Mouse (Mus musculus) midbrain, embryonic 16.5 days (tissue): Measurements from ENCODE around the gene Sh3gl2. TPM values are rescaled to one million over a fixed set of nuclear protein-coding genes. Genes with fewer than 3 reads are reported as not detected.

Experiments
- ATAC-seq: fragments of 200-750 bp; cut with Nextera tagmentation; 2 replicates; pipeline ENCODE4 v1.8.0; 2017; ENCODE audit warnings: moderate TSS enrichment
- H3K27ac ChIP-seq: fragments of 300-500 bp; sonication (generic); 2 replicates; pipeline ENCODE4 v1.5.1; 2014; ENCODE audit warnings: mild to moderate bottlenecking, low read length, mixed read lengths
- H3K27me3 ChIP-seq: fragments of 300-500 bp; sonication (generic); 2 replicates; pipeline ENCODE4 v1.6.1; 2014; ENCODE audit warnings: low read depth, low read length, mixed read lengths; ENCODE audit not compliant: control insufficient read depth, insufficient read depth
- H3K36me3 ChIP-seq: fragments of 300-500 bp; sonication (generic); 2 replicates; pipeline ENCODE4 v1.6.1; 2014; ENCODE audit warnings: mild to moderate bottlenecking, low read length, moderate library complexity, mixed read lengths; ENCODE audit not compliant: control insufficient read depth, insufficient read depth
- H3K4me1 ChIP-seq: fragments of 300-500 bp; sonication (generic); 2 replicates; pipeline ENCODE4 v1.6.1; 2014; ENCODE audit warnings: mild to moderate bottlenecking, low read length, mixed read lengths; ENCODE audit not compliant: control insufficient read depth, insufficient read depth
- H3K4me2 ChIP-seq: fragments of 300-500 bp; sonication (generic); 2 replicates; pipeline ENCODE4 v1.6.1; 2014; ENCODE audit warnings: mild to moderate bottlenecking, low read length, mixed read lengths
- H3K4me3 ChIP-seq: fragments of 300-500 bp; sonication (generic); 2 replicates; pipeline ENCODE4 v1.5.1; 2014; ENCODE audit warnings: low read depth, mild to moderate bottlenecking, low read length, moderate library complexity, mixed read lengths
- H3K9ac ChIP-seq: fragments of 300-500 bp; sonication (generic); 2 replicates; pipeline ENCODE4 v1.6.1; 2014; ENCODE audit warnings: low read depth, low read length, mixed read lengths
- H3K9me3 ChIP-seq: fragments of 300-500 bp; sonication (generic); replicated peaks from 2 replicates; pipeline ENCODE4 v1.6.1; 2014; ENCODE audit warnings: mild to moderate bottlenecking, low read length, mixed read lengths; ENCODE audit not compliant: control insufficient read depth, poor library complexity, severe bottlenecking
- WGBS: fragments of 180-500 bp; shearing (Covaris S2); extraction: QIAGEN DNeasy Blood & Tissue Kit; methylation state at CpG from one replicate; pipeline ENCODE4 v1.1.7; 2014; 5-methylcytosine and 5-hydroxymethylcytosine counted together
- polyA plus RNA-seq: library from polyadenylated mRNA; unstranded; fragments of >200 nt; fragmentation: Nextera tagmentation; extraction: Ambion mirVana; gene quantifications from 2 replicates; pipeline ENCODE4 v1.2.1, GENCODE M21; 2015

The Sh3gl2 gene
- polyA plus RNA-seq, 1 experiment from 2014 or later: 112 TPM

DNA sequence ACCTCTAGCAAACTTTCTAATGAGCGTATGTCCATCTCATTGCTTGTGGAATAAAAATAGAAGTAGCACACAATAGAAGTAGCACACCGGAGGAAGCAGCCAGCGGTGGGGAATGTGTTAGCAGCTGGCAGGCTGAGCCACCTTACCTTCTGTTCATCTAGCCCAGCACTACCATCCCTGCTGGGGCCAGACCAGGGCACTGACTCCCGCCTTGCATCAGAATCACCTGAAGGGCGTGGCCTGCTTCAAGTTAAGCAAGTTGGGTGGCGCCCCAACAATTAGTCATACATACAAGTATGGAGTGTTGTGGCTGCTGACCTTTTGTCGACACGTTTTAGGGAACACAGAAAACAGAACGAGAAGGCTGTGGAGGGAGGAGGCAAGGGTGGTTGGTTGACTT, 6.5 kb upstream of the Sh3gl2 start:
- Histone ChIP-seq H3K9me3 (no peaks in the 10 kb centered on the region), H3K27me3 (no peaks in the 10 kb centered on the region), H3K27ac (no peak overlapping the region), H3K4me2 (no peak overlapping the region), H3K4me3 (no peak overlapping the region), H3K9ac (no peak overlapping the region), H3K36me3 (no peaks in the 10 kb centered on the region), H3K4me1 (no peaks in the 10 kb centered on the region)
- ATAC-seq: no peak
- 88% methylated on average over 9 of the region's 9 CpGs for WGBS

- H3K36me3 ChIP-seq: no peaks in the 10 kb centered on the region
- H3K9ac ChIP-seq: no peak overlapping the region
- no peak for ATAC-seq
- H3K4me1 ChIP-seq: peaks cover 6% of the 10 kb centered on the region
- WGBS: 78% methylated on average over 7 of the region's 7 CpGs
- no peak overlapping the region for H3K4me2 ChIP-seq
- H3K9me3 ChIP-seq: no peaks in the 10 kb centered on the region
- H3K27me3 ChIP-seq: peaks cover 4% of the 10 kb centered on the region; the same call in 1 of the 2 replicates
- no peak overlapping the region for H3K27ac ChIP-seq
- H3K4me3 ChIP-seq: no peak overlapping the region
Observed at GRCm38 (mm10) chr4:85202582-85202981, 2.3 kb upstream of the Sh3gl2 start.

GRCm38 (mm10) chr4:85205636-85206211, 798 bp downstream of the Sh3gl2 start:
- under 1% methylated on average over 43 of the region's 43 CpGs for WGBS
- Histone ChIP-seq H3K27me3 (peaks cover 4% of the 10 kb centered on the region; the same call in 1 of the 2 replicates), H3K4me3 (peak overlapping the region; percentile 87), H3K27ac (peak overlapping the region; percentile 94), H3K4me1 (peaks cover 9% of the 10 kb centered on the region), H3K4me2 (peak overlapping the region; percentile 88), H3K9me3 (no peaks in the 10 kb centered on the region), H3K9ac (peak overlapping the region; percentile 96), H3K36me3 (no peaks in the 10 kb centered on the region)
- ATAC-seq: peak; percentile 86

DNA sequence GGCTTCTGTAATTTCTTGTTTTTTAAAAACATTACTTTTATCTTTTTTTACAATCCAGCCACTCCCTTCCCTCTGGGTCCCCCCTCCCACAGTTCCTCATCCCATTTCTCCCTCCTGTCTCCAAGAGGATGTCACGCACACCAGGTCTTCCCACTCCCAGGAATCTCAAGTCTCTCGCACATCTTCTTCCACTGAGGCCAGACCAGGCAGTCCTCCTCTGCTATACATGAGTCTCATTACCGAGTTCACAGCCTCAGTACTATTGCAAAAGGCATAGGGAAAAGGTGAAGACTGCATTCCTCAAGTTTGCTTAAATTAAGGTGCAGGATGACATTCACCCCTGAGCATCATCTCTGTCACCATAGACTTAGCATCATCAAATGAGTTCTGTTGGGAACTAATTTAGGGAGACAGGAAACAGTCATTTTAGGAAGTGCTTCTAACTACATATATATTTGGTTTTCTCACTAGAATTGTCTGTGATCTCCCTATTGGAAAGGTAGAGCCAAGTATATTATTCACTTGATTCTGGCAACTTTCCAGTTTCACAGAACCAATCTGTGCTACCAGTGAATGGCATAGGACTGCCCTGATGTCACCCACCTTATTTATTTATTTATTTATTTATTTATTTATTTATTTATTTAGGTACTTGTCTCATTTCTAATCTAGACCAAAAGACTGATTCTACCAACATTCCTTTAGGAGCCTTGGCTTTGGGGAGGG, 1.9 kb downstream of the Sh3gl2 start:
- Histone ChIP-seq H3K4me2 (peak overlapping the region; percentile 40; the same call in 1 of the 2 replicates), H3K36me3 (no peaks in the 10 kb centered on the region), H3K27me3 (peaks cover 4% of the 10 kb centered on the region; the same call in 1 of the 2 replicates), H3K9ac (no peak overlapping the region), H3K27ac (no peak overlapping the region), H3K9me3 (no peaks in the 10 kb centered on the region), H3K4me1 (peaks cover 9% of the 10 kb centered on the region), H3K4me3 (peak overlapping the region; percentile 13; the same call in 1 of the 2 replicates)
- 52% methylated on average over 3 of the region's 3 CpGs for WGBS
- ATAC-seq: no peak

DNA sequence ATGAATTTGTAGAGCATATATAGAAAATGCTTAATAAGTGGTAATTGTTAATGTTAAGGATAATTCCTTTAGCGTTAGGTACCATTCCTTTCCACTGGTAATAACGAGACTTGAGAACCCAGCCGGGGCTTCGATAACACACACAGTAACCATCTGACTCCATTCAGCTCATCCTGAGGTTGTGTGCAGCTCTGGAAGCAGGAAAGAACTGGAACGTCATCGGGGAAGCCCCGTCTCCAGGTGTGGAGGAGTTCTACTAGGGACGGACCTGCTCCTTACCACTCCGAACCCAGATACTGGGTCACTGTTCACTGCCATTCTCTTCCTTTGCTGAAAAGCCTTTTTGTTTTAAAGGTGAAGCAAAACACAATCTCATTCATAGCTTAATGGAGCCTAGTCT, 2.6 kb downstream of the Sh3gl2 start:
- no peak overlapping the region for H3K4me2 ChIP-seq
- no peak for ATAC-seq
- WGBS: 92% methylated on average over 9 of the region's 9 CpGs
- H3K4me1 ChIP-seq: peaks cover 9% of the 10 kb centered on the region
- H3K36me3 ChIP-seq: no peaks in the 10 kb centered on the region
- peaks cover 4% of the 10 kb centered on the region; the same call in 1 of the 2 replicates for H3K27me3 ChIP-seq
- H3K4me3 ChIP-seq: no peak overlapping the region
- no peaks in the 10 kb centered on the region for H3K9me3 ChIP-seq
- H3K9ac ChIP-seq: no peak overlapping the region
- H3K27ac ChIP-seq: no peak overlapping the region

DNA sequence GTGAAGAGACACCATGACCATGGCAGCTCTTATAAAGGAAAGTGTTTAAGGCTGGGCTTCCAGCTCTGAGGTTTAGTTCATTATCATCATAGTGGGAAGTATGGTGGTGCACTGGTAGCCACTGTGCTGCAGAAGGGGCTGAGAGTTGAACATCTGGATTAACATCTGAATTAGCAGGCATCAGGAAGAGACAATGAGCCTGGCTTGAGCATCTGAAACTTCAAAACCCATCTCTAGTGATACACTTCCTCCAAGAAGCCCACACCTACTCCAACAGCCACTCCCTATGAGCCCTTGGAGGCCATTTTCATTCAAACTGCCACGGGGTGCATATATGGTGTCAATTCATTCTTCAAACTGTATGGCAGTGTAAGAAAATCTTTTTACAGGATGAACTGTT, 3.6 kb downstream of the Sh3gl2 start:
- H3K27me3 ChIP-seq: peaks cover 4% of the 10 kb centered on the region; the same call in 1 of the 2 replicates
- H3K4me3 ChIP-seq: no peak overlapping the region
- H3K4me1 ChIP-seq: peaks cover 9% of the 10 kb centered on the region
- ATAC-seq: no peak
- no peak overlapping the region for H3K27ac ChIP-seq
- no peak overlapping the region for H3K4me2 ChIP-seq
- H3K9ac ChIP-seq: no peak overlapping the region
- WGBS: 96% methylated on average over 1 of the region's 1 CpGs
- no peaks in the 10 kb centered on the region for H3K9me3 ChIP-seq
- H3K36me3 ChIP-seq: no peaks in the 10 kb centered on the region

GRCm38 (mm10) chr4:85210953-85211352, 6.0 kb downstream of the Sh3gl2 start:
- H3K4me2 ChIP-seq: no peak overlapping the region
- H3K27me3 ChIP-seq: no peaks in the 10 kb centered on the region
- no peak for ATAC-seq
- no peaks in the 10 kb centered on the region for H3K36me3 ChIP-seq
- H3K4me1 ChIP-seq: peaks cover 9% of the 10 kb centered on the region
- no peak overlapping the region for H3K4me3 ChIP-seq
- H3K9ac ChIP-seq: no peak overlapping the region
- WGBS: 81% methylated on average over 3 of the region's 3 CpGs
- no peaks in the 10 kb centered on the region for H3K9me3 ChIP-seq
- no peak overlapping the region for H3K27ac ChIP-seq

DNA sequence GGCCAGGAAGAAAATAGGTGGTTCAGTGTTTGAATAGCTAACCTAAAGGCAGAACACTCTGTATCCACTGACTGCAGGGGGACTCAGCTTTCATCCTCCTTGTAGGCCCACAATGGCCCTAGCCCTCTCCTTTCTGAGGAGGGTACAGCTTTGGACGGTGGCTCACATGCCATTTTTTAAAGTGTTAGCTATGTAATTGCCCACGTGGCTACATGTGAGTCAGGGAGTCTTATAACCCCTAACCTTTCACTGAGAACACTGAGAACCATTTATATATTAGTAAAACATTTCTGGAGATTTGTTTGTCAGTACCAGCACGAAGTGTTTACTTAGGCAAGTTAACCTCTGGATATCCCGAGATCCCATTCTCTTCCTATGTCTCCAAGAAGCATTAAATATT, 12.1 kb downstream of the Sh3gl2 start:
- no peak overlapping the region for H3K4me3 ChIP-seq
- 79% methylated on average over 4 of the region's 4 CpGs for WGBS
- H3K27me3 ChIP-seq: no peaks in the 10 kb centered on the region
- H3K27ac ChIP-seq: no peak overlapping the region
- H3K4me2 ChIP-seq: no peak overlapping the region
- H3K4me1 ChIP-seq: no peaks in the 10 kb centered on the region
- ATAC-seq: no peak
- no peak overlapping the region for H3K9ac ChIP-seq
- no peaks in the 10 kb centered on the region for H3K9me3 ChIP-seq
- no peaks in the 10 kb centered on the region for H3K36me3 ChIP-seq

- Histone ChIP-seq H3K27ac (no peak overlapping the region), H3K4me3 (no peak overlapping the region), H3K9ac (no peak overlapping the region), H3K4me2 (no peak overlapping the region), H3K4me1 (no peaks in the 10 kb centered on the region), H3K36me3 (no peaks in the 10 kb centered on the region), H3K9me3 (no peaks in the 10 kb centered on the region), H3K27me3 (no peaks in the 10 kb centered on the region)
- 71% methylated on average over 5 of the region's 5 CpGs for WGBS
- no peak for ATAC-seq
Observed at GRCm38 (mm10) chr4:85222716-85223115, 17.8 kb downstream of the Sh3gl2 start.
